In the genomic region with DNA sequence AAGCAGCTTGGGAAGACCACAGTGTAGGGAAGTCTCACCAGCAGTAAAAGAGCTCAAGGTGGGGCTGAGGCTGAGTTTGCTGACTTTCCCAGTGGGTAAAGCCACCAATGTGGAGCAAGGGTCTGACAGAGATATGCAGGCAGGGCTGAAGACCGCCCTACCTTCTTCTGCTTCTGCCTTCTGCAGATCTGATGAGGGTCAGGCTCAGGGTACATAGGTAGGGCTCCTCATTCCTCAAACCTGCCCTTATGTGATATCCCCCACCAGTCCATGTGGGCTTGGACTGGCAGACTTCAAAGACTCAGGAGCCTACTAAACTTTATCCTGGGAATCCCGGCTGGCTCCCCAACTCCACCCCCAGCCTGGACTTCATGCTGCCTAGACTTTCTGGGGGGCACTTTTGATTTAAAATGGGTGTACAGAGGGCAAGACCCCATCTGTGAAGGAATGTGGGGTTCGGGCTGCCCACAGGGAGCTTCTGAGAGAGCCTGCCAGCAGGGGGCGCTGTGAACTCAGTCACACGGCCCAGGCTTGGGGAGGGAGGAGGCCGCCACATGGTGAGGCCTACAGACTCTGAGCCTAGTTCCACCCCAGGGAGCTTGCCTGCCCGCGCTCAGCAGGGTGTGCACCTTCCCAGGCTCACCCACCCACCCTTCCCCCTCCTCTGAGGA, we compare ENCODE assay signal across 8 mouse cellular contexts.
DNase-seq lines count a peak whose midpoint lies in the region; ATAC-seq and TF ChIP-seq lines count a peak whose summit lies in the region.

No protein-coding gene starts in this region.

- intact Hi-C loops in heart, postnatal 10 days (cut with DNase I): loop anchor here (2.0 kb wide), 3 partner anchors 85 to 211 kb away; no protein-coding TSS in a partner anchor

- peaks cover 2% of the 10 kb centered on the region for H3K36me3 ChIP-seq in G1E (replicated peaks)
- H3K36me3 ChIP-seq in forebrain, embryonic 12.5 days (replicated peaks): no peaks in the 10 kb centered on the region
- no peaks in the 10 kb centered on the region for H3K36me3 ChIP-seq in lung, embryonic 16.5 days (ENCODE audit: control insufficient read depth, insufficient read depth, low read length)

- peak; percentile 22; the same call in 1 of the 2 replicates for ATAC-seq in G1E (ENCODE audit: extremely low read depth, insufficient number of reproducible peaks, low FRiP score, poor library complexity, severe bottlenecking)
- ATAC-seq in forebrain, embryonic 12.5 days (ENCODE audit: low FRiP score): peak; percentile 71
- ATAC-seq in lung, embryonic 16.5 days (ENCODE audit: low read depth): peak; percentile 79

- H3K4me3 ChIP-seq in G1E (ENCODE audit: low read depth, low read length): peak overlapping the region; percentile 45; the same call in 1 of the 2 replicates
- H3K4me3 ChIP-seq in forebrain, embryonic 12.5 days (replicated peaks): no peak overlapping the region
- H3K4me3 ChIP-seq in lung, embryonic 16.5 days (ENCODE audit: low read length): no peak overlapping the region

- peak; percentile 72 for TF ChIP-seq CTCF in G1E (IDR thresholded peaks at IDR 0.05; ENCODE audit: low read depth, low read length)

- whole genome bisulfite sequencing in forebrain, embryonic 12.5 days: 20% methylated on average over 6 of the region's 8 CpGs
- WGBS in lung, embryonic 16.5 days: 29% methylated on average over 8 of the region's 8 CpGs

- peaks cover 77% of the 10 kb centered on the region for H3K4me1 ChIP-seq in G1E (ENCODE audit: insufficient read depth, low read depth, low read length)
- H3K4me1 ChIP-seq in forebrain, embryonic 12.5 days: peaks cover 6% of the 10 kb centered on the region
- peaks cover 37% of the 10 kb centered on the region for H3K4me1 ChIP-seq in lung, embryonic 16.5 days (replicated peaks; ENCODE audit: control insufficient read depth, insufficient read depth, low read length)

- H3K27me3 ChIP-seq in G1E (ENCODE audit: insufficient read depth, low read length): 0 out of 2 replicates have a peak, but pooled peaks cover 3% of the 10 kb centered on the region
- H3K27me3 ChIP-seq in forebrain, embryonic 12.5 days: no peaks in the 10 kb centered on the region
- H3K27me3 ChIP-seq in lung, embryonic 16.5 days (ENCODE audit: control insufficient read depth, insufficient read depth, low read depth, low read length): no peaks in the 10 kb centered on the region

- peak; percentile 87 for DNase-seq in G1E (ENCODE audit: low spot score)
- peak; percentile 84 for DNase-seq in c-Kit-negative CD71-positive TER-119-positive erythroid progenitor cells, embryonic 14.5 days (ENCODE audit: low read depth, low spot score)
- peak; percentile 91 to 93 for DNase-seq in heart, postnatal 10 days
- peak; percentile 77 for DNase-seq in layer of hippocampus, adult 9-11 months
- peak; percentile 52 for DNase-seq in retina, postnatal 7 days (ENCODE audit: low read depth, low spot score)
- peak; percentile 100 for DNase-seq in thymus, postnatal 4 days

- H3K27ac ChIP-seq in forebrain, embryonic 12.5 days: no peak overlapping the region
- no peak overlapping the region for H3K27ac ChIP-seq in lung, embryonic 16.5 days (ENCODE audit: low read length)

- H3K9me3 ChIP-seq in G1E (replicated peaks): no peaks in the 10 kb centered on the region
- H3K9me3 ChIP-seq in forebrain, embryonic 12.5 days: no peaks in the 10 kb centered on the region
- H3K9me3 ChIP-seq in lung, embryonic 16.5 days (ENCODE audit: control insufficient read depth, low read length): no peaks in the 10 kb centered on the region

- H3K4me2 ChIP-seq in forebrain, embryonic 12.5 days: no peak overlapping the region
- H3K4me2 ChIP-seq in lung, embryonic 16.5 days (ENCODE audit: low read depth, low read length): no peak overlapping the region

- H3K9ac ChIP-seq in forebrain, embryonic 12.5 days: no peak overlapping the region
- 0 out of 2 replicates have a peak overlapping the region, but pooled peaks have one; percentile 24 for H3K9ac ChIP-seq in lung, embryonic 16.5 days (ENCODE audit: low read length)

Comparison
In these comparisons a context has a peak if more than half of its experiments do, and no peak if none do; other contexts are left out.
1. ATAC-seq: peak in every context shown above with its lines; median percentile 79 in lung, embryonic 16.5 days; 71 in forebrain, embryonic 12.5 days; 22 in G1E.